Mouse (Mus musculus): ENCODE results near the gene Iqgap2. TPM values are rescaled to one million over a fixed set of nuclear protein-coding genes. Genes with fewer than 3 reads are reported as not detected.

The Iqgap2 gene
- polyA plus RNA-seq, 1 experiment from 2014 or later = 16.5 TPM

- Histone ChIP-seq H3K4me3 (ENCODE audit: low read depth, low read length) (no peak overlapping the region), H3K27ac (replicated peaks) (no peak overlapping the region), H3K27me3 (ENCODE audit: control insufficient read depth, insufficient read depth, low read length) (no peaks in the 10 kb centered on the region), H3K9me3 (ENCODE audit: control insufficient read depth, low read length) (no peaks in the 10 kb centered on the region), H3K4me1 (replicated peaks; ENCODE audit: control insufficient read depth, insufficient read depth) (no peaks in the 10 kb centered on the region), H3K9ac (ENCODE audit: low read length) (no peak overlapping the region), H3K4me2 (replicated peaks; ENCODE audit: low read depth) (no peak overlapping the region), H3K36me3 (ENCODE audit: control insufficient read depth, insufficient read depth, low read length) (no peaks in the 10 kb centered on the region)
- no peak for ATAC-seq (ENCODE audit: low FRiP score, low TSS enrichment)
- WGBS = 81% methylated on average over 1 of the region's 1 CpGs
- TF ChIP-seq EP300 (optimal IDR thresholded peaks at IDR 0.05) (no peak), CTCF (IDR thresholded peaks at IDR 0.05; ENCODE audit: low read depth) (no peak)
- DNase-seq (ENCODE audit: low spot score) = no peak
Measured at GRCm38 (mm10) chr13:95688576-95688975, 203.1 kb downstream of the Iqgap2 start.

- Histone ChIP-seq H3K36me3 (ENCODE audit: control insufficient read depth, insufficient read depth, low read length) (0 out of 2 replicates have a peak, but pooled peaks cover 3% of the 10 kb centered on the region), H3K27me3 (ENCODE audit: control insufficient read depth, insufficient read depth, low read length) (no peaks in the 10 kb centered on the region), H3K27ac (replicated peaks) (no peak overlapping the region), H3K4me3 (ENCODE audit: low read depth, low read length) (no peak overlapping the region), H3K4me2 (replicated peaks; ENCODE audit: low read depth) (no peak overlapping the region), H3K9ac (ENCODE audit: low read length) (no peak overlapping the region), H3K9me3 (ENCODE audit: control insufficient read depth, low read length) (no peaks in the 10 kb centered on the region), H3K4me1 (replicated peaks; ENCODE audit: control insufficient read depth, insufficient read depth) (no peaks in the 10 kb centered on the region)
- no peak for TF ChIP-seq CTCF (IDR thresholded peaks at IDR 0.05; ENCODE audit: low read depth)
- TF ChIP-seq EP300 (optimal IDR thresholded peaks at IDR 0.05) = no peak
- DNase-seq (ENCODE audit: low spot score) (no peak), ATAC-seq (ENCODE audit: low FRiP score, low TSS enrichment) (no peak)
- WGBS = 65% methylated on average over 5 of the region's 5 CpGs
Measured at GRCm38 (mm10) chr13:95685736-95686135, 206.0 kb downstream of the Iqgap2 start.

- Histone ChIP-seq H3K27ac (replicated peaks) (no peak overlapping the region), H3K27me3 (ENCODE audit: control insufficient read depth, insufficient read depth, low read length) (no peaks in the 10 kb centered on the region), H3K4me2 (replicated peaks; ENCODE audit: low read depth) (no peak overlapping the region), H3K4me3 (ENCODE audit: low read depth, low read length) (no peak overlapping the region), H3K4me1 (replicated peaks; ENCODE audit: control insufficient read depth, insufficient read depth) (no peaks in the 10 kb centered on the region), H3K9ac (ENCODE audit: low read length) (no peak overlapping the region), H3K36me3 (ENCODE audit: control insufficient read depth, insufficient read depth, low read length) (0 out of 2 replicates have a peak, but pooled peaks cover 3% of the 10 kb centered on the region), H3K9me3 (ENCODE audit: control insufficient read depth, low read length) (no peaks in the 10 kb centered on the region)
- TF ChIP-seq EP300 (optimal IDR thresholded peaks at IDR 0.05) (no peak), CTCF (IDR thresholded peaks at IDR 0.05; ENCODE audit: low read depth) (no peak)
- DNase-seq (ENCODE audit: low spot score) (no peak), ATAC-seq (ENCODE audit: low FRiP score, low TSS enrichment) (no peak)
- WGBS = 86% methylated on average over 9 of the region's 9 CpGs
Measured at GRCm38 (mm10) chr13:95684656-95685244, 207.0 kb downstream of the Iqgap2 start.

GRCm38 (mm10) chr13:95679491-95679941, 212.2 kb downstream of the Iqgap2 start:
- 0 out of 2 replicates have a peak, but pooled peaks cover 3% of the 10 kb centered on the region for H3K36me3 ChIP-seq (ENCODE audit: control insufficient read depth, insufficient read depth, low read length)
- 90% methylated on average over 4 of the region's 4 CpGs for WGBS
- no peak overlapping the region for H3K4me2 ChIP-seq (replicated peaks; ENCODE audit: low read depth)
- ATAC-seq (ENCODE audit: low FRiP score, low TSS enrichment) = no peak
- H3K9me3 ChIP-seq (ENCODE audit: control insufficient read depth, low read length) = no peaks in the 10 kb centered on the region
- H3K27me3 ChIP-seq (ENCODE audit: control insufficient read depth, insufficient read depth, low read length) = no peaks in the 10 kb centered on the region
- DNase-seq (ENCODE audit: low spot score) = no peak
- H3K4me3 ChIP-seq (ENCODE audit: low read depth, low read length) = no peak overlapping the region
- no peaks in the 10 kb centered on the region for H3K4me1 ChIP-seq (replicated peaks; ENCODE audit: control insufficient read depth, insufficient read depth)
- no peak for TF ChIP-seq CTCF (IDR thresholded peaks at IDR 0.05; ENCODE audit: low read depth)
- no peak for TF ChIP-seq EP300 (optimal IDR thresholded peaks at IDR 0.05)
- H3K27ac ChIP-seq (replicated peaks) = no peak overlapping the region
- no peak overlapping the region for H3K9ac ChIP-seq (ENCODE audit: low read length)

GRCm38 (mm10) chr13:95679078-95679477, 212.6 kb downstream of the Iqgap2 start:
- no peak overlapping the region for H3K4me2 ChIP-seq (replicated peaks; ENCODE audit: low read depth)
- DNase-seq (ENCODE audit: low spot score) (no peak), ATAC-seq (ENCODE audit: low FRiP score, low TSS enrichment) (no peak)
- H3K9ac ChIP-seq (ENCODE audit: low read length) = no peak overlapping the region
- no peaks in the 10 kb centered on the region for H3K4me1 ChIP-seq (replicated peaks; ENCODE audit: control insufficient read depth, insufficient read depth)
- TF ChIP-seq EP300 (optimal IDR thresholded peaks at IDR 0.05) (no peak), CTCF (IDR thresholded peaks at IDR 0.05; ENCODE audit: low read depth) (no peak)
- H3K36me3 ChIP-seq (ENCODE audit: control insufficient read depth, insufficient read depth, low read length) = 0 out of 2 replicates have a peak, but pooled peaks cover 3% of the 10 kb centered on the region
- WGBS = 87% methylated on average over 5 of the region's 5 CpGs
- no peaks in the 10 kb centered on the region for H3K9me3 ChIP-seq (ENCODE audit: control insufficient read depth, low read length)
- H3K27ac ChIP-seq (replicated peaks) = no peak overlapping the region
- H3K27me3 ChIP-seq (ENCODE audit: control insufficient read depth, insufficient read depth, low read length) = no peaks in the 10 kb centered on the region
- no peak overlapping the region for H3K4me3 ChIP-seq (ENCODE audit: low read depth, low read length)

GRCm38 (mm10) chr13:95672372-95672771, 219.3 kb downstream of the Iqgap2 start:
- no peak for ATAC-seq (ENCODE audit: low FRiP score, low TSS enrichment)
- 91% methylated on average over 7 of the region's 7 CpGs for WGBS
- no peak overlapping the region for H3K4me2 ChIP-seq (replicated peaks; ENCODE audit: low read depth)

More at GRCm38 (mm10) chr13:95672372-95672771, 219.3 kb downstream of the Iqgap2 start:
- Histone ChIP-seq H3K9me3 (ENCODE audit: control insufficient read depth, low read length) (no peaks in the 10 kb centered on the region), H3K4me1 (replicated peaks; ENCODE audit: control insufficient read depth, insufficient read depth) (no peaks in the 10 kb centered on the region), H3K4me3 (ENCODE audit: low read depth, low read length) (no peak overlapping the region), H3K27me3 (ENCODE audit: control insufficient read depth, insufficient read depth, low read length) (no peaks in the 10 kb centered on the region), H3K36me3 (ENCODE audit: control insufficient read depth, insufficient read depth, low read length) (peaks cover 3% of the 10 kb centered on the region; the same call in 1 of the 2 replicates), H3K27ac (replicated peaks) (no peak overlapping the region), H3K9ac (ENCODE audit: low read length) (no peak overlapping the region)
- no peak for TF ChIP-seq CTCF (IDR thresholded peaks at IDR 0.05; ENCODE audit: low read depth)
- no peak for TF ChIP-seq EP300 (optimal IDR thresholded peaks at IDR 0.05)
- DNase-seq (ENCODE audit: low spot score) = no peak
